Mouse (Mus musculus) gastrocnemius, adult 2 months (tissue): ENCODE results near the gene Epn3. TPM values are rescaled to one million over a fixed set of nuclear protein-coding genes. Genes with fewer than 3 reads are reported as not detected.

ENCODE experiments used
- DNase-seq: peaks from one replicate; pipeline ENCODE4 v3.0.0; 2022
- H3K27ac ChIP-seq: fragments of 200-600 bp; 2 replicates; pipeline ENCODE4 v1.8.1; 2022; ENCODE audit warnings: mild to moderate bottlenecking
- H3K4me3 ChIP-seq: fragments of 200-600 bp; 2 replicates; pipeline ENCODE4 v1.8.1; 2022; ENCODE audit warnings: mild to moderate bottlenecking, moderate library complexity
- CTCF ChIP-seq: fragments of 200-600 bp; IDR thresholded peaks from 2 replicates; pipeline ENCODE4 v1.8.1; 2022; ENCODE audit warnings: antibody characterized with exemption, mild to moderate bottlenecking, moderate library complexity
- intact Hi-C: fragments of 180-260 bp; cut with DNase I; formaldehyde crosslinking; loops from one replicate; pipeline ENCODE4 v1.15.1; 2025
- long read RNA-seq, 2 experiments: library from polyadenylated mRNA; stranded (forward); transcript quantifications; one replicate each; pipeline ENCODE4 v2.0.0; 2021
- total RNA-seq, 2 experiments: library from RNA; stranded (reverse); gene quantifications; 2 replicates each; pipeline ENCODE4 v1.2.3; 2021

Gene Epn3
- under 1 TPM in 1 of 2 experiments, not detected in 1; 0.05 TPM for total RNA-seq
- long read RNA-seq, experiment 1, result 0 reads
- long read RNA-seq, experiment 2, partial matches to known transcripts, result 0 of 1 reads
- long read RNA-seq, experiment 2, other reads (novel, unspliced or antisense), result 1 of 1 reads

DNA sequence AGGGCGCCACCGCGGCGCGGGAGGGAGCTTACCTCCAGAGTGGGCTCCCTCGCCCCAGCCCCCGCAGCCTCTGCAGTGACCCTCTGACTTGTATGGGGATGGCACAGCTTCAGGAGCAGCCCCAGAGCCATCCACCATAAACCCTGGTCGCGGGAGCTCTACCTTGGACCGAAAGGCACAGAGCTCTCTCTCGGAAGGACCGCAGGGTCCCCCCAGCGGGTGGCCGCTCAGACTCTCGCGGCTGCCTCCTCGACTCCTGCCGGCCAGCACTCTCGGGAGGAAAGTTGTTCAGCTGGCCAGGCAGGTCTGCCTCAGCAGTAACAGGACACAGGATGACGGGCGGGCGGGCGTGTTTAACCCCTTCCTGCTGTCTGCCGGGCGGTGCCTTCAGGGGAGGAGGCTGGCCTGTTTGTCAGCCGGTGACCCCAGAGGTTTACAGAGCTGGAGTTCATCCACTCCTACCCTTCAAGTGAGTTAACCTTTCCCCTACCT, at the start of gene Epn3:
TSS of gene Epn3 (minus strand) at position 314 of the 492 bp plus-strand sequence.
- no peak for DNase-seq
- intact Hi-C loops, result no loop called here
- peak within 1 kb of the TSS; percentile 44 for H3K4me3 ChIP-seq
- no peak for TF ChIP-seq CTCF
- no peak within 1 kb of the TSS for H3K27ac ChIP-seq

DNA sequence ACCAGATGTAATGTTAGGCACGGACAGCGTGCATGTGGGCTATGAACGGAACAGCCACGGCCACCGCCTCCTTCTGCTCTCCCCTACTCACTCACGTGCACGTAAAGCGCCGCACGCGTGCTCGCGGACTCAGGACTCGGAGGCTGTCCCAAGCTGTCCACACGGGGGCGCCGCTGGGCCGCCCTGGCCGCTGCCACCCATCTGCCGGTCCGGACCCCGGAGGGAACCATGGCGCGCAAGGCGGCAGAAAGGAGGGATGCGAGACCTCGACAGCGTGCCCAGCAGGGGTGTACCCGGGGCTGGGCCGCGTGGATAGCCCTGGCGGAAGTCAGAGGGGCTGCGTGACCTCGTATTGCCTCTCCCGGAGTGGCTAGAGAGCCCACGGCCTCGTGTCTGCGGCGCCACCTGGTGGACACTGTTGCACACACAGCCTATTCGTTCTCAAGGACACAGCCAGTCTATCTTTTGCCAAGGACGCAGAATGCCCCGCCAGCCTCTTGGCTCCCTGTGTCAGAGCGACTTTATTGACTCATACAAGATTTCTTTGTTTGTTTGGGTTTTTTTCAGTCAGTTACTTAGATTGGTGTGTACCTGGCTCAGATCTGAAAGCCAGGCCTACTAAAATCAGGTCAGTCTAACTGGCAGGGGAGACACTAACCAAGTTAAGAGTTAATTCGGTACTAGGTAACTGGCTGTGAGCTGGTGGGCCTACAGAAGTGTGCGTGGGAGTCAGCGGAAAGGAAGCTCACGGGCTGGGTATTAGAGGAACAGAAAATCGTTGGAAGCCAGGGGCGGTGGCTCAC, 49.3 kb upstream of the Epn3 start, which contains the start of gene Rsad1:
TSS of gene Rsad1 (minus strand) at position 368 of the 803 bp plus-strand sequence.
- peak; percentile 96 for DNase-seq
- TF ChIP-seq CTCF, result peak; percentile 92; the same call in 1 of the 2 replicates
- peak within 1 kb of the TSS; percentile 94 for H3K27ac ChIP-seq
- H3K4me3 ChIP-seq, result peak within 1 kb of the TSS; percentile 97
- intact Hi-C loops, result loop anchor here (5.0 kb wide), 1 partner anchor 217 kb away; no protein-coding TSS in a partner anchor

DNA sequence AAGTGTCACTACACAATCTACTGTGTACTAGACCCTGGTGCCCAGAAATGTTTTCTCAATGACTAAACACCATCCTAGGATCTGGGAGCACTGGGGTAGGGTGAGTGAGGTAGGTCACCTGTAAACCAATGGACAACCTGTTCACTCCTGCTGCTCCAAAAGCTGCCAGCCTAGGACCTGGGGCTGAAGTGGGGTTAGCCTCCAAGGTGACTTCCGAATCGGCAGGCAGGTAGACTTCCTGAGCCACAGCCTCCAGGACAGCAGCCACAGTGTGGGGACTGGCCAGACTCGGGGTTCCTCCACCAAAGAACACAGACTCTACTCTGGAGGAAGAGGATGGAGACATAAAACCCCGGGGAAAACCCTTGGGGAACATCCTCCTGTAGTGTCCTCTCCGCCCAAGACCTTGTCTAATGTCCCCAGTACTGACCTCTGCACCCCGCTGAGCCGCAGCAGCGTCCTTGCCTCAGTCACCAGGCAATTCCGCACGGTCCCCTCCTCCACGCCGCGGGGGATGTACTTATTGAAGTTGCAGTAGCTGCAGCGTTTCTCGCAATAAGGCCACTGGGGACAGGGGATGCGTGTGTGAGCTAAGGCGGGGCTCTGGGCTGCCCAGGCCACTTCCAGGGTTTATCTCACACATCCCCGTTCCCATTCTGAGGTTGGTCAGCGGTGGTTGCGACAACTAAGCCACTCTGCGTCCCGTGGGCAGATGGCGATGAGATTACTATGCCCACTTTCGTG, 48.4 kb upstream of the Epn3 start:
- peak; percentile 61 for DNase-seq
- TF ChIP-seq CTCF, result no peak
- Histone ChIP-seq H3K27ac (peak overlapping the region; percentile 94), H3K4me3 (peak overlapping the region; percentile 97)
- intact Hi-C loops, result loop anchor here (5.0 kb wide), 1 partner anchor 216 kb away; no protein-coding TSS in a partner anchor

DNA sequence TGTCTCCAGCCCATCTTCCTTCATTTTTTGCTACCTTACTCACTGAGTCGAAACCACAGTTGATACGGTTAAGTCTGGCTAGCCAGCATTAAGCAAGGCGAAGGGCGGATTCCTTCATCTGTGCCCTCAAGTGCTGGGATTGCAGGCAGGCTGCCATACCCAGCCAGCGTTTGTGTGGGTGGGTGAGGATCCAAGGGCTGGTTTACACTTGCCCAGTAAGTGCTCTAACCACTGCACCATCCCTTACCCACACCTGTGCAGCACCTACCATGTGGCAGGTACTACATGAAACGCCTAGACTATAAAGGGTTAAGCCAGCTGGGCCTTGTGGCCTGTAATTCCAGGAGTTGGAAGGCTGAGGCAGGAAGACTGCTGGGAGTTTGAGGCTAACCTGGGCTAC, 47.5 kb upstream of the Epn3 start:
- Histone ChIP-seq H3K27ac (no peak overlapping the region), H3K4me3 (no peak overlapping the region)
- TF ChIP-seq CTCF, result no peak
- no peak for DNase-seq
- intact Hi-C loops, result loop anchor here (5.0 kb wide), 1 partner anchor 215 kb away; no protein-coding TSS in a partner anchor

DNA sequence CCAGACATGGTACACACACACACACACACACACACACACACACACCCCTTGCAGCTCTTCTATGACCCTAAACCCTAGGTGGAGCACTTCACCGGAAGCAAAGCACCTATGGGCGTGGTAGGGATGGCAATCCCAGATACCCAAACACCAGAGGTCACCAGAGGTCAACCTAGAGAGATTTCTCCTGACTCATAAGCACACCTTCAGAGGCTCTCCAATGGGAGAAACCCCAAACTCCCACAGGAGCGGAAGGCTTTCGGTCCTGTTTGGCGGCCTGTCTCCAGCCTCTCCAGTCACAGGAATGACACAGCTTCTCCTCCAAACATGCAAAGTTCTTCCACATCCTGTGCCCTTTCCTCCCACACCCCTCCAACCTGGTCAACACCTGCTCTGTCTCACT, 46.6 kb upstream of the Epn3 start:
- TF ChIP-seq CTCF, result no peak
- intact Hi-C loops, result loop anchor here (5.0 kb wide), 1 partner anchor 214 kb away; no protein-coding TSS in a partner anchor
- DNase-seq, result no peak
- Histone ChIP-seq H3K27ac (no peak overlapping the region), H3K4me3 (no peak overlapping the region)

DNA sequence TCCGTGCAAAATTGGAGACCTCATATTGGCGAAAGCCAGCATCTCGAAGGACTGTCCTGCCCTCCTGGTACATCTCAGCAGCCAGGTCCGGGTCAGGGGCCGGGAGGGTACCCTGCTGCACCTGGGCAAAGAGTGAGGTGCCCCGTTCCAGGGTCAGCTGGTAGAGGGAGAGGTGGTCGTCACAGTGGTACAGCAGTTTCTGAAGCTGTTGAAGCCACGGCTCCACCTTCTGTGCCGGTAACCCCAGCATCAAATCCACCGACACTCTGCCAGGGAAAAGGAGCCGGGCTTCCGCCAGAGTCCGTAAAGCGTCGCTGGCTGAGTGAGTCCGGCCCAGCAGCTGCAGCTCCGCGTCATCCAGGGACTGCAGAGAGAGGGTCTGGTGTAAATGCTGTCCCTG, 44.6 kb upstream of the Epn3 start:
- DNase-seq, result peak; percentile 48
- no peak for TF ChIP-seq CTCF
- Histone ChIP-seq H3K27ac (peak overlapping the region; percentile 75), H3K4me3 (peak overlapping the region; percentile 66)
- intact Hi-C loops, result no loop called here

DNA sequence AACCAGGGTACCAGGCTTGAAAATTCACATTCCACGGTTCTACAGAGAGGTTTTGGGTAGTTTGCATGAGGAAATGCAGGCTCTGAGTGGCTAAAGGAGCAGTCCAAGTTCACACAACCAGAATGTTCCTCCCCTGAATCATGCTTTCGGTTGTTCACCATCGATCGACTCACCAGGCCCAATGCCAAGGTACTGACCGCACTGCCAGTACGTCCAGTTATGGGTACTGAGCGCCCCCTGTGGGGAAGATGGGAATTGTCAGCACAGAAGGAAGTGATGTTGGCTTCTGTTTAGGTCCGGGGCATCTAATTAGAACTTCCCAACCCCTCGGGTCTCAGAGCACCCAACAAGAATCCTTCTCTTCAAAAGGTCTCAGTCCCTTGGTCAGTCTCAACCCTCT, 44.2 kb upstream of the Epn3 start:
- H3K27ac ChIP-seq, result peak overlapping the region; percentile 75
- peak; percentile 94 for DNase-seq
- peak; percentile 94 for TF ChIP-seq CTCF
- peak overlapping the region; percentile 66 for H3K4me3 ChIP-seq
- intact Hi-C loops, result no loop called here

DNA sequence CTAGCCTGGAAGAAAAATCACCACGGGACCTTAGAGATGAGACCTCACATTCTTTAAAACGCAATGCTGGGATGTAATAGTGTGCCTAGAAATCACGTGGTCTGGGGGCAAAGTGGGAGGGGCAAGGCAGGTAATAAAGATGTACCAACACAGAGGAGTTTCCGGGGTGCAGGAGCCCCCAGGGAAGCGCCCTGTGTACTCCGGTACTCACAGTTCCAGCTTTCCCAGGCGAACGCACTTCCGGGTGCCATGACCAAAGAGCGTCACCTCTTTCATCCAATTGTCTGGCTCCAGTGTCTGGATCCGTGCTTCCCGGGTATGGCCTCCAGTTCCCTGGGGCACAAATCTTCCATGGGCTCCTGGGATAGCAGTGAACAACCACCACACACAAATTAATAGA, 43.6 kb upstream of the Epn3 start:
- H3K27ac ChIP-seq, result peak overlapping the region; percentile 48
- intact Hi-C loops, result no loop called here

DNA sequence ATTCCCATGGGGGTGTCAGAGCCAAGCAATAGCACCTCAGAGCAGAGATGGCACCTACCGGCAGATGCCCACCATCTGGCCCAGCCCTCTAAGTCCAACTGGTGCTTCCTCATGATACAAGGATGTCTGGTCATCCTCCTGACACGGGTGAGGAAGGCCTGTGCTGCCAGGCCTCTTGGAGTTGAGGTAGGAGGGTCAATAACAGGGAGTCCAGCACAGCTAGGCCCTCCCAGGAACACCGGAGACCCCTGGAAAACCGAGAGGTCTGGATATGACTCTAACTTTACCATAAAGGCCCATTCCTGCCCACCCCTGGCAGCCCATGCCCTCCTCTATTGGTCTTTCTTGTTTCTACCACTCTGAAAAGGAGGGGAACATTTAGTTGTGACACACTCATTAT, 42.6 kb upstream of the Epn3 start:
- intact Hi-C loops, result no loop called here
- no peak overlapping the region for H3K27ac ChIP-seq
- no peak for DNase-seq
- no peak overlapping the region for H3K4me3 ChIP-seq
- TF ChIP-seq CTCF, result no peak

More for the DNA sequence above, 43.6 kb upstream of the Epn3 start:
- no peak for DNase-seq
- no peak for TF ChIP-seq CTCF
- H3K4me3 ChIP-seq, result peak overlapping the region; percentile 66

DNA sequence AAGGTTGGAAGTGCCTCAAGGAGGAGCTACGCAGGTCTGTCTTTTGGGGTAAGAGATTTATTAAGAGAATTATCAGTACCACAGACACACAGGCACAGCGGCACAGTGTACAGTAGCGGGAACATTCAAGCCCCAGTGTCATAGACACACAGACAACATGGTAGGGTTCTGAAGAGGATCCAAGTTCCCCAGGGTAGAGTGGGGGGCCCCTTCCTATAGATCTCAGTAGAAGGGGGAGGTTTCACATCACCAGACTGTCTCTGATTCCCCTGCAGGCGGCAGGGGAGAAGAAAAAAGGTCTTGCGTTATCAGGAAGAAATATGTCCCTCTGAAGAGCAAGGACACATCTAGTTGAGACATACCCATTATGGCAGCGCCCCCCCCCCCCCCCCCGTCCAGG, 40.0 kb upstream of the Epn3 start:
- H3K27ac ChIP-seq, result no peak overlapping the region
- no peak for DNase-seq
- TF ChIP-seq CTCF, result no peak
- no peak overlapping the region for H3K4me3 ChIP-seq
- intact Hi-C loops, result no loop called here

DNA sequence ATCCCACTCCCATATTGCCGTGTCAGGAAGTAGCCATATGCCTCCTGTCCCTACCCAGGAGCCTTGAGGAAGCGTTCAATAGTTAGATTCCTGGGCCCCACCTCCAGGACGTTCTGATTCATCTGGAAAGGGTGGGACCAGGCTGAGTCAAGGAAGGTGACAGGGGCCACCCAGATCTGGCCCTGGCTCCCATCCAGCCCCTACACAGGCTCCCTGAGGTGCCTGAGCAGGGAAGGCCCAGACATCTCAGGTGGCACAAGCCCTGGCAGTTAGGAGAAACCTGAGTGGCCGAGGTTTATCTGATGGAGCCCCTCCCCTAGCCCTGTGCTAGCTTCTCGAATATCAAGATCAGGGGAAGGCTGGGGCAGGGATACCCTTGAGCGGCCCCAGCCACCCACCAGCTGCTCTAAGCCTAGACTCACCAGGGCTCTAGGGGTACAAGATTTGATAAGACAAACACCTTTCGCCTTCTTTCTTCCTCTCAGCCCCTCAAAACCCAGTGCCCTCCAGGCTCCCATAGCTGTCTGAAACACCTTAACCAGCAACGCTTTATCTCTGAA, 39.0 kb upstream of the Epn3 start:
- no peak overlapping the region for H3K4me3 ChIP-seq
- H3K27ac ChIP-seq, result no peak overlapping the region
- intact Hi-C loops, result no loop called here
- no peak for TF ChIP-seq CTCF
- DNase-seq, result no peak

DNA sequence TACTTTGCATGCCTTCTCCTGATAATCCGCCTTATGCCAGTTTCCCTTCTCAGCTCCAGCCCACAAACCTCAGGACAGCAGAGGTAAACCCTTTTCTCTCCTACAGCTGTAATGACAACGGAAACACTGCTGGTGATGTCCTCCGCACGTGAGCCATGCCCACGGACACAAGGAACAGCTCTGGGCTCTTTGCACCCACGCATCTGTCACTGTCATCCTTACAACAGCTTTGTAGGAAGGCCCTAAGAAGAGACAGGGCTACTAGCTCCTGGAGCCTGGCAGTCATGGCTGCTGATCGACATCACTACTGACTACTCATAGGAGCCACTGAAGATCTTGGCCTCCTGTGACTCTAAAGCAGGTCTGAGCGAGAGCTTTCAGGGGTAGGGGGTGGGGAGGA, 33.4 kb upstream of the Epn3 start:
- H3K4me3 ChIP-seq, result no peak overlapping the region
- no peak for DNase-seq
- no peak for TF ChIP-seq CTCF
- intact Hi-C loops, result no loop called here
- no peak overlapping the region for H3K27ac ChIP-seq
